ENCODE assay signal across 16 mouse cellular contexts in the genomic region with DNA sequence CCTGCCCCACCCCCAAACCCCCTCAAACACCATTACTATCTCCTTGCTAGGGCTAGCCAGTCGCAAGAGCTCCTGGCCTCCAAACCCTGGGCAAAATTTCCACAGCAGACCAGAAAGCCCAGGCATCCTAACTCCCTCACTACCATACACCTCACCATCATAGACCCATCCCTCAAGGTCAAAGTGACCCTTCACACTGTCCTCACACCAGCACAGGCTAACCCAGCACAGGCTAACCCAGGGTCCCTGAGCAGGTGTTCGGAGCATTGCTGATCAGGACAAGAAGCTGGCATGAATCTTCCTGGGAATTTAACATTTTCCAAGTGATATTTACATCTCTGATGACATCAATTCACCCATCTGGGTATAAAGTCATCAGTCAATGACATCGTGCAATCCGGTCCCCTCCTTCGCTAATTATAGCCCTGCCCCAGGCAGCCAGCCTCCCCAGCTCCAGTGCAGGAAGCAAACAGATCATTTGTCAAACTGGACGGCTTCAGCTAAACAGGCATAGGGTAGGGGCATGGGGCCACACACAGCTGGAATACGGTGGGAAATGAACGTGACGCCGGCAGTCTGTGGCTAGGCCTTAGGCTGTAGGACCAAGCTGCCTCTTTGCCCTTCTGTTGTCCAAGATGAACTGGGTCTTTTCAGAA. TPM values are rescaled to one million over a fixed set of nuclear protein-coding genes. Genes with fewer than 3 reads are reported as not detected.
DNase-seq lines count a peak whose midpoint lies in the region; ATAC-seq and TF ChIP-seq lines count a peak whose summit lies in the region.
"Had no signal": no experiment of that assay in that cellular context is flagged by ENCODE, and none has a peak within 500 bp of the region (broad histone marks: within the 10 kb centered on the region; RNA-seq: fewer than 3 reads in every experiment).

No protein-coding gene starts in this region.

- no peaks in the 10 kb centered on the region; the same call in 1 of the 2 replicates for H3K9me3 ChIP-seq in embryonic facial prominence, embryonic 13.5 days
- no peaks in the 10 kb centered on the region for H3K9me3 ChIP-seq in embryonic facial prominence, embryonic 10.5 days
- H3K9me3 ChIP-seq: G1E; neural tube, embryonic 12.5 days had no signal

- WGBS in embryonic facial prominence, embryonic 13.5 days = 49% methylated on average over 10 of the region's 10 CpGs
- 60% methylated on average over 10 of the region's 10 CpGs for WGBS in embryonic facial prominence, embryonic 10.5 days
- 52% methylated on average over 10 of the region's 10 CpGs for WGBS in kidney, adult 2 months

- ATAC-seq in embryonic facial prominence, embryonic 13.5 days (ENCODE audit: insufficient number of reproducible peaks, insufficient read depth, low FRiP score, low TSS enrichment, low read depth) = 0 out of 2 replicates have a peak, but pooled peaks have one; percentile 54

- no peaks in the 10 kb centered on the region for H3K27me3 ChIP-seq in embryonic facial prominence, embryonic 13.5 days
- H3K27me3 ChIP-seq in embryonic facial prominence, embryonic 10.5 days (replicated peaks; ENCODE audit: low read depth, poor library complexity, severe bottlenecking) = 0 out of 2 replicates have a peak, but pooled peaks cover 3% of the 10 kb centered on the region
- H3K27me3 ChIP-seq in kidney, adult 2 months (replicated peaks; ENCODE audit: control insufficient read depth, insufficient read depth, low read length) = no peaks in the 10 kb centered on the region
- H3K27me3 ChIP-seq: neural tube, embryonic 12.5 days had no signal

- no peak overlapping the region for H3K4me2 ChIP-seq in embryonic facial prominence, embryonic 13.5 days
- H3K4me2 ChIP-seq: neural tube, embryonic 12.5 days had no signal

- no peak for TF ChIP-seq CTCF in kidney, adult 2 months (conservative IDR thresholded peaks at IDR 0.05; ENCODE audit: insufficient read depth, insufficient read length, low read depth, low read length)

- no peak overlapping the region for H3K27ac ChIP-seq in embryonic facial prominence, embryonic 13.5 days
- no peak overlapping the region for H3K27ac ChIP-seq in embryonic facial prominence, embryonic 10.5 days (replicated peaks)
- H3K27ac ChIP-seq in brown adipose tissue, adult 24 weeks (replicated peaks; ENCODE audit: low read depth, low read length) = 0 out of 2 replicates have a peak overlapping the region, but pooled peaks have one; percentile 6
- peak overlapping the region; percentile 71 for H3K27ac ChIP-seq in kidney, adult 2 months (ENCODE audit: insufficient read depth, low read depth, low read length)
- H3K27ac ChIP-seq: neural tube, embryonic 12.5 days had no signal

- H3K36me3 ChIP-seq in embryonic facial prominence, embryonic 13.5 days = no peaks in the 10 kb centered on the region
- H3K36me3 ChIP-seq in embryonic facial prominence, embryonic 10.5 days (replicated peaks) = no peaks in the 10 kb centered on the region
- H3K36me3 ChIP-seq in kidney, adult 2 months (ENCODE audit: control insufficient read depth, insufficient read depth, low read length) = no peaks in the 10 kb centered on the region
- H3K36me3 ChIP-seq: G1E; neural tube, embryonic 12.5 days had no signal

- peaks cover 8% of the 10 kb centered on the region for H3K4me1 ChIP-seq in embryonic facial prominence, embryonic 13.5 days
- H3K4me1 ChIP-seq in embryonic facial prominence, embryonic 10.5 days = peaks cover 26% of the 10 kb centered on the region
- peaks cover 30% of the 10 kb centered on the region for H3K4me1 ChIP-seq in brown adipose tissue, adult 24 weeks (ENCODE audit: control insufficient read depth, insufficient read depth, insufficient read length, low read length)
- H3K4me1 ChIP-seq in kidney, adult 2 months (ENCODE audit: control insufficient read depth, insufficient read depth, low read length) = no peaks in the 10 kb centered on the region; the same call in 1 of the 2 replicates
- H3K4me1 ChIP-seq: megakaryocyte, embryonic 14.5 days had no signal

- H3K4me3 ChIP-seq in embryonic facial prominence, embryonic 13.5 days = no peak overlapping the region
- no peak overlapping the region for H3K4me3 ChIP-seq in embryonic facial prominence, embryonic 10.5 days
- no peak overlapping the region for H3K4me3 ChIP-seq in brown adipose tissue, adult 24 weeks (ENCODE audit: insufficient read depth, low read depth, low read length)
- H3K4me3 ChIP-seq in kidney, adult 2 months (ENCODE audit: insufficient read depth, low read depth, low read length) = no peak overlapping the region
- H3K4me3 ChIP-seq: megakaryocyte, embryonic 14.5 days; neural tube, embryonic 12.5 days had no signal

- no peak overlapping the region for H3K9ac ChIP-seq in embryonic facial prominence, embryonic 13.5 days
- H3K9ac ChIP-seq: neural tube, embryonic 12.5 days had no signal

- DNase-seq in embryonic facial prominence, embryonic 10.5 days (ENCODE audit: low spot score) = no peak
- peak; percentile 75 for DNase-seq in kidney, adult 2 months
- peak; percentile 71 for DNase-seq in lung, postnatal 10 days
- DNase-seq in urinary bladder, postnatal 10 days (ENCODE audit: low spot score) = no peak
- DNase-seq in frontal cortex, postnatal 25 days (ENCODE audit: low spot score in 2 of 2) = no peak
- DNase-seq in cerebellum, adult 9-11 months = no peak
- DNase-seq: cerebellum, postnatal 10 days; gastrocnemius, postnatal 25 days; heart, postnatal 10 days; right cerebral cortex, postnatal 14 days had no signal

- TF ChIP-seq POLR2A in kidney, adult 2 months (IDR thresholded peaks at IDR 0.05; ENCODE audit: low read depth, low read length) = no peak

RNA-seq across cellular contexts. Expression of gene Tspan15, which starts 22.7 kb away (rescaled TPM):
- polyA plus RNA-seq in embryonic facial prominence, embryonic 13.5 days (2015; fragmentation: Nextera tagmentation; extraction: Ambion mirVana) = 9.8 and 11.3 TPM in 2 replicates
- 21.8 and 22.3 TPM in 2 replicates for polyA plus RNA-seq in embryonic facial prominence, embryonic 10.5 days (2016; fragmentation: Nextera tagmentation; extraction: Ambion mirVana)
- polyA plus RNA-seq in brown adipose tissue, adult 24 weeks (2012; ENCODE audit: insufficient read depth, insufficient read length, missing spikeins) = 16.2 and 21.8 TPM in 2 replicates
- 38.8 and 52.7 TPM in 2 replicates for polyA plus RNA-seq in kidney, adult 2 months (2012; rRNA removed)

RNA-seq across cellular contexts. Expression of gene Tacr2, which starts 43.9 kb away (rescaled TPM):
- not detected in 2 replicates for polyA plus RNA-seq in embryonic facial prominence, embryonic 13.5 days (2015; fragmentation: Nextera tagmentation; extraction: Ambion mirVana)
- not detected in 2 replicates for polyA plus RNA-seq in embryonic facial prominence, embryonic 10.5 days (2016; fragmentation: Nextera tagmentation; extraction: Ambion mirVana)
- not detected in 2 replicates for polyA plus RNA-seq in brown adipose tissue, adult 24 weeks (2012; ENCODE audit: insufficient read depth, insufficient read length, missing spikeins)
- 0.58 TPM in 1 of 2 replicates, not detected in the other for polyA plus RNA-seq in kidney, adult 2 months (2012; rRNA removed)
- polyA plus RNA-seq: G1E; limb, embryonic 14.5 days; neural tube, embryonic 12.5 days had no signal

Comparison
In these comparisons a context has a peak if more than half of its experiments do, and no peak if none do; other contexts are left out.
1. H3K27ac ChIP-seq: peak in brown adipose tissue, adult 24 weeks (single experiment) and kidney, adult 2 months (single experiment); none in embryonic facial prominence, embryonic 13.5 days (single experiment) and embryonic facial prominence, embryonic 10.5 days (single experiment).
2. DNase-seq: peak in kidney, adult 2 months (single experiment) and lung, postnatal 10 days (single experiment); none in embryonic facial prominence, embryonic 10.5 days (single experiment), urinary bladder, postnatal 10 days (single experiment), frontal cortex, postnatal 25 days (0 of 2) and cerebellum, adult 9-11 months (single experiment).